Mouse (Mus musculus) embryonic fibroblast, embryonic 13.5 days (primary cell): ENCODE measurements around the gene Ift80.

Experiments
- CTCF ChIP-seq: IDR thresholded peaks from 2 replicates; pipeline ENCODE4 v1.5.1; 2011; ENCODE audit warnings: mild to moderate bottlenecking, control low read depth, low read length, moderate library complexity, borderline replicate concordance; ENCODE audit not compliant: insufficient read depth
- POLR2A ChIP-seq: IDR thresholded peaks from 2 replicates; pipeline ENCODE4 v1.6.1; 2011; ENCODE audit warnings: low read depth, mild to moderate bottlenecking, control low read depth, low read length, moderate library complexity

- TF ChIP-seq POLR2A (no peak), CTCF (no peak)
Measured at GRCm38 (mm10) chr3:69008873-69009272, 4.5 kb upstream of the Ift80 start.
